Mouse (Mus musculus) megakaryocyte, embryonic 14.5 days (primary cell): ENCODE data around the gene Fgfr2.

Experiments used
- FLI1 ChIP-seq: IDR thresholded peaks from 2 replicates; pipeline ENCODE4 v1.6.1; 2012; ENCODE audit warnings: low read length, inconsistent platforms, mixed read lengths
- GATA1 ChIP-seq: IDR thresholded peaks from 3 replicates; pipeline ENCODE4 v1.6.1; 2012; ENCODE audit warnings: mixed read lengths, low read length, inconsistent platforms, borderline replicate concordance

GRCm38 (mm10) chr7:132998639-132999038, 124.5 kb downstream of the Fgfr2 start:
- TF ChIP-seq GATA1 (no peak), FLI1 (no peak)
